Mouse (Mus musculus) small intestine, adult 2 months (tissue): Measurements from ENCODE around the gene Cyp46a1. TPM values are rescaled to one million over a fixed set of nuclear protein-coding genes. Genes with fewer than 3 reads are reported as not detected.

Experiments
- H3K27ac ChIP-seq: fragments of 200-500 bp; 2 replicates; pipeline ENCODE4 v1.5.1; 2012; ENCODE audit warnings: low read depth, low read length, control low read depth, inconsistent platforms; ENCODE audit not compliant: insufficient read depth
- H3K27me3 ChIP-seq: fragments of 200-500 bp; 2 replicates; pipeline ENCODE4 v1.6.1; 2012; ENCODE audit warnings: mild to moderate bottlenecking, moderate library complexity, low read length, inconsistent platforms; ENCODE audit not compliant: control insufficient read depth, insufficient read depth
- H3K36me3 ChIP-seq: fragments of 200-500 bp; 2 replicates; pipeline ENCODE4 v1.6.1; 2012; ENCODE audit warnings: mild to moderate bottlenecking, low read length, control low read depth, inconsistent platforms; ENCODE audit not compliant: control insufficient read depth, insufficient read depth
- H3K4me1 ChIP-seq: fragments of 200-500 bp; 2 replicates; pipeline ENCODE4 v1.6.1; 2012; ENCODE audit warnings: low read length, inconsistent platforms, mixed read lengths; ENCODE audit not compliant: control insufficient read depth, insufficient read depth, insufficient read length
- H3K4me3 ChIP-seq: fragments of 200-500 bp; 2 replicates; pipeline ENCODE4 v1.5.1; 2012; ENCODE audit warnings: low read depth, mild to moderate bottlenecking, control low read depth, inconsistent platforms, low read length, moderate library complexity
- CTCF ChIP-seq: fragments of 200-500 bp; IDR thresholded peaks from 2 replicates; pipeline ENCODE4 v1.5.1; 2012; ENCODE audit warnings: low read depth, mild to moderate bottlenecking, control low read depth, inconsistent platforms, low read length, moderate library complexity, mixed read lengths; ENCODE audit not compliant: insufficient replicate concordance, insufficient read length; ENCODE audit errors: extremely low read depth
- POLR2A ChIP-seq: fragments of 200-500 bp; IDR thresholded peaks from 2 replicates; pipeline ENCODE4 v1.6.1; 2012; ENCODE audit warnings: low read depth, mild to moderate bottlenecking, control low read depth, inconsistent platforms, low read length, moderate library complexity
- WGBS: fragments of 180-500 bp; shearing (Covaris S2); methylation state at CpG from one replicate; pipeline ENCODE4 v1.1.7; 2018; 5-methylcytosine and 5-hydroxymethylcytosine counted together
- polyA plus RNA-seq: library from polyadenylated mRNA; depleted of rRNA; stranded (reverse); fragments of >200 nt; gene quantifications from 2 replicates; pipeline ENCODE4 v1.2.3, GENCODE M21; 2012

Cyp46a1 gene
- polyA plus RNA-seq, 1 experiment, result 0.51 TPM

- H3K27ac ChIP-seq, result no peak overlapping the region
- no peak overlapping the region for H3K4me3 ChIP-seq
- peaks cover 15% of the 10 kb centered on the region for H3K27me3 ChIP-seq
- no peaks in the 10 kb centered on the region for H3K36me3 ChIP-seq
- no peaks in the 10 kb centered on the region for H3K4me1 ChIP-seq
- TF ChIP-seq POLR2A, result no peak
- no peak for TF ChIP-seq CTCF
- WGBS, result 30% methylated on average over 8 of the region's 8 CpGs
These were observed 14.1 kb upstream of the Cyp46a1 start for GRCm38 (mm10) chr12:108320096-108320495.

GRCm38 (mm10) chr12:108326401-108326800 is 7.8 kb upstream of the Cyp46a1 start:
- H3K27ac ChIP-seq, result no peak overlapping the region
- H3K4me1 ChIP-seq, result peaks cover 5% of the 10 kb centered on the region
- H3K36me3 ChIP-seq, result no peaks in the 10 kb centered on the region
- WGBS, result 66% methylated on average over 5 of the region's 5 CpGs
- peaks cover 14% of the 10 kb centered on the region for H3K27me3 ChIP-seq
- H3K4me3 ChIP-seq, result no peak overlapping the region
- no peak for TF ChIP-seq CTCF
- no peak for TF ChIP-seq POLR2A

GRCm38 (mm10) chr12:108327889-108328491 is 6.2 kb upstream of the Cyp46a1 start:
- Histone ChIP-seq H3K4me3 (peak overlapping the region; percentile 33), H3K27ac (no peak overlapping the region), H3K27me3 (peaks cover 14% of the 10 kb centered on the region), H3K4me1 (peaks cover 7% of the 10 kb centered on the region), H3K36me3 (no peaks in the 10 kb centered on the region)
- TF ChIP-seq POLR2A (no peak), CTCF (no peak)
- 1% methylated on average over 66 of the region's 66 CpGs for WGBS

- Histone ChIP-seq H3K4me1 (peaks cover 9% of the 10 kb centered on the region), H3K27me3 (peaks cover 16% of the 10 kb centered on the region), H3K27ac (peak overlapping the region; percentile 17; the same call in 1 of the 2 replicates), H3K4me3 (peak overlapping the region; percentile 53), H3K36me3 (no peaks in the 10 kb centered on the region)
- under 1% methylated on average over 16 of the region's 16 CpGs for WGBS
- TF ChIP-seq POLR2A (no peak), CTCF (peak; percentile 82)
These were observed 1.1 kb upstream of the Cyp46a1 start for GRCm38 (mm10) chr12:108333056-108333455.

GRCm38 (mm10) chr12:108333481-108333882 is 699 bp upstream of the Cyp46a1 start:
- TF ChIP-seq POLR2A, result no peak
- TF ChIP-seq CTCF, result no peak
- H3K36me3 ChIP-seq, result no peaks in the 10 kb centered on the region
- peaks cover 8% of the 10 kb centered on the region for H3K4me1 ChIP-seq
- H3K4me3 ChIP-seq, result peak overlapping the region; percentile 53
- 1% methylated on average over 22 of the region's 22 CpGs for WGBS
- H3K27me3 ChIP-seq, result peaks cover 14% of the 10 kb centered on the region
- H3K27ac ChIP-seq, result peak overlapping the region; percentile 17; the same call in 1 of the 2 replicates

GRCm38 (mm10) chr12:108334529-108334928 is 348 bp downstream of the Cyp46a1 start:
- Histone ChIP-seq H3K27me3 (peaks cover 10% of the 10 kb centered on the region), H3K27ac (no peak overlapping the region), H3K36me3 (no peaks in the 10 kb centered on the region), H3K4me3 (peak overlapping the region; percentile 64), H3K4me1 (peaks cover 8% of the 10 kb centered on the region)
- WGBS, result 5% methylated on average over 32 of the region's 32 CpGs
- TF ChIP-seq CTCF, result no peak
- TF ChIP-seq POLR2A, result no peak

GRCm38 (mm10) chr12:108338572-108339190 is 4.5 kb downstream of the Cyp46a1 start:
- no peak for TF ChIP-seq POLR2A
- TF ChIP-seq CTCF, result peak; percentile 82; the same call in 1 of the 2 replicates
- no peak overlapping the region for H3K27ac ChIP-seq
- H3K4me3 ChIP-seq, result no peak overlapping the region
- no peaks in the 10 kb centered on the region for H3K36me3 ChIP-seq
- peaks cover under 1% of the 10 kb centered on the region; the same call in 1 of the 2 replicates for H3K4me1 ChIP-seq
- peaks cover 10% of the 10 kb centered on the region for H3K27me3 ChIP-seq
- WGBS, result 26% methylated on average over 14 of the region's 14 CpGs

GRCm38 (mm10) chr12:108348151-108348550 is 14.0 kb downstream of the Cyp46a1 start:
- WGBS, result 66% methylated on average over 8 of the region's 8 CpGs
- peaks cover 6% of the 10 kb centered on the region for H3K27me3 ChIP-seq
- H3K4me3 ChIP-seq, result no peak overlapping the region
- no peaks in the 10 kb centered on the region for H3K4me1 ChIP-seq
- no peak for TF ChIP-seq CTCF
- no peak for TF ChIP-seq POLR2A
- no peaks in the 10 kb centered on the region for H3K36me3 ChIP-seq
- no peak overlapping the region for H3K27ac ChIP-seq
